8 mouse cellular contexts compared by ENCODE assay signal in the genomic region with DNA sequence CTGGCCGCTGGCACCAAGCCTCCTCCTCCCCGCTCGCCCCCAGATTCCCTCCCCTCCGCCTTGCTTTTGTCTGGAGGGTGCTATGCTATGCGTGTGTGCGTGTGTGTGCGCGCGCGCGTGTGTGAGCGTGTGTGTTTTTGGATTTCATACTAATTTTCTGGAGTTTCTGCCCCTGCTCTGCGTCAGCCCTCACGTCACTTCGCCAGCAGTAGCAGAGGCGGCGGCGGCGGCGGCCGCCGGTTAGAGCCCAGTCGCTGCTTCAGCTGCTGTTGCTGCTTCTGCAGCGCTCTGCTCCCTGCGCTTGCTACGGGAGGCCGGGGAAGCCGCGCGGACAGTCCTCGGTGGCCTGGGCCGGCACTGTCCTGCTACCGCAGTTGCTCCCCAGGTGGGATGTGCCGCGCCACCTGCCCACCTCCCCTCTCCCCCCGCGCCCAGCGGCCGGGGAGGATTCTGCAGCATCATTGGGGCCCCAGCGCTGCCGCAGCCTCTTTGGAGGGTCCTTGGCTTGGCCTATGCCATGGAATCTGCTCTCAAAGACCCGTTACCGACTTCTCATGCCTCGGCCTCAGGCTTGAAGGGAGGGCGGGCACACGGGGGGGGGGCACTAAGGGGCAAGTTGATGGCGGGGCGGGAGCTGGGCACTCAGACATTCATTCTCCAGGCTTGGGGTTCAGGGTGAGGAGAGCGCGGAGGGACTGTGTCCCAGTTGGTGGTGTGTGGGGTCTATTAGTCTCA. TPM values are rescaled to one million over a fixed set of nuclear protein-coding genes. Genes with fewer than 3 reads are reported as not detected.
DNase-seq lines count a peak whose midpoint lies in the region; ATAC-seq and TF ChIP-seq lines count a peak whose summit lies in the region.

No protein-coding gene starts in this region.

- no peaks in the 10 kb centered on the region for H3K9me3 ChIP-seq in heart, embryonic 11.5 days (replicated peaks; ENCODE audit: control insufficient read depth, low read length)
- no peaks in the 10 kb centered on the region for H3K9me3 ChIP-seq in liver, embryonic 14.5 days (ENCODE audit: control insufficient read depth, low read length)

- peak overlapping the region; percentile 98 for H3K4me2 ChIP-seq in heart, embryonic 11.5 days
- H3K4me2 ChIP-seq in liver, embryonic 14.5 days (ENCODE audit: low read depth) = peak overlapping the region; percentile 49

- TF ChIP-seq EP300 in liver, embryonic 14.5 days (IDR thresholded peaks at IDR 0.05; ENCODE audit: low read depth) = no peak

- no peak overlapping the region for H3K27ac ChIP-seq in heart, embryonic 11.5 days (ENCODE audit: low read depth, low read length)
- H3K27ac ChIP-seq in layer of hippocampus, adult 2 months = peak overlapping the region; percentile 100
- no peak overlapping the region for H3K27ac ChIP-seq in liver, embryonic 14.5 days

- peaks cover 2% of the 10 kb centered on the region; the same call in 1 of the 2 replicates for H3K4me1 ChIP-seq in heart, embryonic 11.5 days (ENCODE audit: control insufficient read depth, insufficient read depth, low read length)
- H3K4me1 ChIP-seq in liver, embryonic 14.5 days (replicated peaks; ENCODE audit: control insufficient read depth in 2 of 2, insufficient read depth in 2 of 2, low read length in 1 of 2) = no peaks in the 10 kb centered on the region

- peak; percentile 31; the same call in 1 of the 2 replicates for ATAC-seq in heart, embryonic 11.5 days (replicated peaks; ENCODE audit: insufficient number of reproducible peaks, low FRiP score, low TSS enrichment)
- no peak for ATAC-seq in liver, embryonic 14.5 days (ENCODE audit: insufficient read depth)

- DNase-seq in ovary, postnatal 10 days (ENCODE audit: low spot score) = peak; percentile 30
- no peak for DNase-seq in ovary, adult 18-20 months (ENCODE audit: low spot score)
- DNase-seq in embryo, embryonic 9.5 days (ENCODE audit: extremely low spot score) = peak; percentile 70
- DNase-seq in layer of hippocampus, adult 2 months (ENCODE audit: low spot score in 2 of 2) = peak; percentile 85 to 93
- no peak for DNase-seq in liver, embryonic 14.5 days (ENCODE audit: low read depth in 3 of 3, low spot score in 3 of 3)
- peak; percentile 94 for DNase-seq in right cerebral cortex, adult 18-20 months
- DNase-seq in T-cell, adult 2 months (ENCODE audit: low spot score) = no peak

- WGBS in heart, embryonic 11.5 days (ENCODE audit: insufficient replicate concordance) = under 1% methylated on average over 50 of the region's 50 CpGs
- WGBS in liver, embryonic 14.5 days (ENCODE audit: insufficient replicate concordance) = under 1% methylated on average over 46 of the region's 50 CpGs

- H3K36me3 ChIP-seq in heart, embryonic 11.5 days (ENCODE audit: control insufficient read depth, insufficient read depth, low read length) = no peaks in the 10 kb centered on the region
- no peaks in the 10 kb centered on the region for H3K36me3 ChIP-seq in liver, embryonic 14.5 days (replicated peaks; ENCODE audit: control insufficient read depth, insufficient read depth, low read depth)

- H3K27me3 ChIP-seq in heart, embryonic 11.5 days (ENCODE audit: control insufficient read depth, insufficient read depth, low read length) = peaks cover 50% of the 10 kb centered on the region
- peaks cover 30% of the 10 kb centered on the region for H3K27me3 ChIP-seq in liver, embryonic 14.5 days (ENCODE audit: control insufficient read depth, insufficient read depth, low read length)

- peak; percentile 29 for TF ChIP-seq CTCF in layer of hippocampus, adult 2 months (conservative IDR thresholded peaks at IDR 0.05)
- TF ChIP-seq CTCF in liver, embryonic 14.5 days (IDR thresholded peaks at IDR 0.05; ENCODE audit: low read depth) = no peak

- peak overlapping the region; percentile 46; the same call in 1 of the 2 replicates for H3K9ac ChIP-seq in heart, embryonic 11.5 days (ENCODE audit: low read depth, low read length)
- no peak overlapping the region for H3K9ac ChIP-seq in liver, embryonic 14.5 days (replicated peaks)

- H3K4me3 ChIP-seq in heart, embryonic 11.5 days (ENCODE audit: low read depth, low read length) = peak overlapping the region; percentile 60
- H3K4me3 ChIP-seq in layer of hippocampus, adult 2 months = peak overlapping the region; percentile 96
- peak overlapping the region in 1 of 2 experiments; percentile 23; a peak in 3 of 4 replicates for H3K4me3 ChIP-seq in liver, embryonic 14.5 days (ENCODE audit: insufficient read depth in 1 of 2, low read depth in 2 of 2, low read length in 2 of 2)

RNA-seq across cellular contexts. Expression of a gene that starts 1.4 kb away (rescaled TPM):
- 3.1 and 4.7 TPM in 2 replicates for polyA plus RNA-seq in heart, embryonic 11.5 days (2014; fragmentation: Nextera tagmentation; extraction: Ambion mirVana)
- total RNA-seq in layer of hippocampus, adult 2 months (2021) = 100 to 1,000 TPM; 313 to 329 TPM
- polyA plus RNA-seq in liver, embryonic 14.5 days (2012; rRNA removed) = 0.06 and 0.07 TPM in 2 replicates
- polyA plus RNA-seq in liver, embryonic 14.5 days (2014; fragmentation: Nextera tagmentation; extraction: Ambion mirVana) = 0.04 and 0.21 TPM in 2 replicates

Comparison
In these comparisons a context has a peak if more than half of its experiments do, and no peak if none do; other contexts are left out.
1. DNase-seq: peak in ovary, postnatal 10 days (single experiment), embryo, embryonic 9.5 days (single experiment), layer of hippocampus, adult 2 months (2 of 2) and right cerebral cortex, adult 18-20 months (single experiment); none in ovary, adult 18-20 months (single experiment), liver, embryonic 14.5 days (0 of 3) and T-cell, adult 2 months (single experiment).